Mouse (Mus musculus): ENCODE results near the gene Egfem1. TPM values are rescaled to one million over a fixed set of nuclear protein-coding genes. Genes with fewer than 3 reads are reported as not detected.

The Egfem1 gene
- polyA plus RNA-seq, 1 experiment, result 12.9 TPM

DNA sequence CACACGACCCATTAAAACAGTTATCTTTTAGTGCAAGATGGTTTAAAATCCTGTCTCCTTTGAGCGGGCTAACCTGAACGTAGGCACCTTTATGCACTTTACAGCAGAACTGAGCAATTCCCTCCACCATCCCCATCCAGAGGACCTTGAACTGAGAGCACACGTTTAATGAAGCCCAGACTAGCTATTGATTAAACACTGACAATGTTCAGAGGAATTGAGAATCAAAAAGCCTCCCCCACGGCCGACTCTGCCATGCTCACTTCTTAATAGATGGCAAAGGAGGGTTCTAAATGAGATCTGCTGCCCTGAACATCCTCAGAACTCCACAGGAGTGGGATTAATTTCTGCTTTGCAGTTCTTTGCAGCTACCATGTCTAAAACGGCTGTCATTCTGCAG is 520.3 kb downstream of the Egfem1 start:
- H3K4me1 ChIP-seq (ENCODE audit: control insufficient read depth, insufficient read depth, low read length), result no peaks in the 10 kb centered on the region
- no peak for TF ChIP-seq POLR2A (IDR thresholded peaks at IDR 0.05; ENCODE audit: extremely low read depth, insufficient read depth, low read length)
- TF ChIP-seq CTCF (IDR thresholded peaks at IDR 0.05; ENCODE audit: extremely low read depth, insufficient read depth, low read length), result no peak
- H3K4me3 ChIP-seq (ENCODE audit: insufficient read depth, low read length), result no peak overlapping the region
- no peak overlapping the region for H3K27ac ChIP-seq (ENCODE audit: insufficient read depth, low read length)

DNA sequence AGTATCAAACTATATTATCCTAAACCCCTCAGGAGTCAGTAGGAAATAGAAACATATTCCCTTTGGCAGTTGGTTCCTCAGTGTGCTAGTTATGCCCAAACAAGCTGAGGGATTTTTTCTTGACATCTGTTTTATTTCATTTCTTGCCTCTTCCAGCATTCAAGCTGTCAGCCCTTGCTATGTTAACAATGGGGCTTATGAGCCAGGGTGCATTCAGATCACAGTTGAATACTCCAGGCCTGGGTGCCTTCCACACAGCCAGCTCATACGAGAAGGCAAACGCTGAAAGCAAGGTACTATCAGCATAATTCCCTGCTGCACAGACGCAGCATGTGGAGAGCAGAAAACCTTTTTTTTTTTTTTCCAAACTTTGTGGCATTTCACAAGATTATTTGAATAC is 526.9 kb downstream of the Egfem1 start:
- TF ChIP-seq CTCF (IDR thresholded peaks at IDR 0.05; ENCODE audit: extremely low read depth, insufficient read depth, low read length) (no peak), POLR2A (IDR thresholded peaks at IDR 0.05; ENCODE audit: extremely low read depth, insufficient read depth, low read length) (no peak)
- no peak overlapping the region for H3K27ac ChIP-seq (ENCODE audit: insufficient read depth, low read length)
- no peak overlapping the region for H3K4me3 ChIP-seq (ENCODE audit: insufficient read depth, low read length)
- no peaks in the 10 kb centered on the region; the same call in 1 of the 2 replicates for H3K4me1 ChIP-seq (ENCODE audit: control insufficient read depth, insufficient read depth, low read length)

DNA sequence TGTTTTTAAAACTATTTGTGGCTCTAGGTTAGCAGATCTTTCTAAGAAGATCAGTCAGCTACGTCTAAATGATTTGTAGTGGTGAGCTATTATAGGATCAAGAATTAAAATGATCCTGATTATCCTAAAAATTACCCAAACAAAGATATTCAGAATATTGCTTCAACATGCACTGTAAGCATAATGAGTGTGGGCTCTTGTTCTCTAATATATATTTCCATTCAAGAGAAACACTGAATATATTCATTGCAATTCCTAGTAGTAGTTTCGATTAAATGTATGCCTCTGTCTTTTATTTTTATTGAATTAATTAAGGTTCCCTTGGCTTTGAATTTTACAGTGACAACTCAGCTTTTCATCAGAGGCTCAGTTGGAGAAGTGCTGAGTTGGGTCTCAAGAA is 527.4 kb downstream of the Egfem1 start:
- TF ChIP-seq POLR2A (IDR thresholded peaks at IDR 0.05; ENCODE audit: extremely low read depth, insufficient read depth, low read length) (no peak), CTCF (IDR thresholded peaks at IDR 0.05; ENCODE audit: extremely low read depth, insufficient read depth, low read length) (no peak)
- H3K4me3 ChIP-seq (ENCODE audit: insufficient read depth, low read length), result no peak overlapping the region
- H3K27ac ChIP-seq (ENCODE audit: insufficient read depth, low read length), result no peak overlapping the region
- no peaks in the 10 kb centered on the region; the same call in 1 of the 2 replicates for H3K4me1 ChIP-seq (ENCODE audit: control insufficient read depth, insufficient read depth, low read length)

DNA sequence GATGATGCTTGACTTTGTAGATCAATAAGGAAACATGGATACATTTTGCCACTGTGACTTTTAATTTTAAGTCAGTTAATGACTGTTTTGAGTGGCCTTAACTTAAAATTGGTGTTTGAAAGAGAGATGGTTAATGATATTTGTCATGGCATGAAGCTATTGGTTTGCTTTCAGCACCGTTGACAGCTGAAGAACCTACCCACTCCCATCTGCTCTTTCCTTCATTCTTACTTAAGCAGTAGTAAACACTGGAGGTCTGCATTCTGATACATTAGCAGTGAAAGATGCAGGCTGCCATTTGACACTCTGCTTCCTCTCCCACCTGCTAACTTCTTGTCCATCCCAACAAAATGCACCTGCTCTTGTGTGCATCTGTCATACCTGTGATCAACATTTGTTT is 537.8 kb downstream of the Egfem1 start:
- H3K4me3 ChIP-seq (ENCODE audit: insufficient read depth, low read length), result no peak overlapping the region
- H3K4me1 ChIP-seq (ENCODE audit: control insufficient read depth, insufficient read depth, low read length), result no peaks in the 10 kb centered on the region
- TF ChIP-seq POLR2A (IDR thresholded peaks at IDR 0.05; ENCODE audit: extremely low read depth, insufficient read depth, low read length), result no peak
- TF ChIP-seq CTCF (IDR thresholded peaks at IDR 0.05; ENCODE audit: extremely low read depth, insufficient read depth, low read length), result no peak
- no peak overlapping the region for H3K27ac ChIP-seq (ENCODE audit: insufficient read depth, low read length)

DNA sequence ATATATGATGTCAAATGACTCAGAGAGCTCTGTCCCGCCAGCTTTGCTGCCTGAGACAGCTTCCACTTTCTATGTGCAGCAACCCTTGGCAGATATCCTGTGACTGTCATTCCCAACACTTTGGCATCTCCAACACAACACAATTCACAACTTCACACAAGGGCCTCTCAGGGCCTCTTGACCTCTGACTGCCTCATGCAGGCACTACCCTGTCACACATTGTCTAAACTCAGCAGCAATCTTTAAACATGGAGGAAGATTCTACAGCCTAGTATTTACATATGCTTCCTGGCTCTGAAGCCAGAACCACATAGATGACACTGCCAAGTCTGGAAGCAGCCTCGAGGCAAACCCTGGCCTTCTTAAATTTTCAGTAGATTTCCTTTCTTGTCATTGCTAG is 558.0 kb downstream of the Egfem1 start:
- no peak overlapping the region for H3K4me3 ChIP-seq (ENCODE audit: insufficient read depth, low read length)
- no peaks in the 10 kb centered on the region for H3K4me1 ChIP-seq (ENCODE audit: control insufficient read depth, insufficient read depth, low read length)
- TF ChIP-seq CTCF (IDR thresholded peaks at IDR 0.05; ENCODE audit: extremely low read depth, insufficient read depth, low read length), result no peak
- TF ChIP-seq POLR2A (IDR thresholded peaks at IDR 0.05; ENCODE audit: extremely low read depth, insufficient read depth, low read length), result no peak

DNA sequence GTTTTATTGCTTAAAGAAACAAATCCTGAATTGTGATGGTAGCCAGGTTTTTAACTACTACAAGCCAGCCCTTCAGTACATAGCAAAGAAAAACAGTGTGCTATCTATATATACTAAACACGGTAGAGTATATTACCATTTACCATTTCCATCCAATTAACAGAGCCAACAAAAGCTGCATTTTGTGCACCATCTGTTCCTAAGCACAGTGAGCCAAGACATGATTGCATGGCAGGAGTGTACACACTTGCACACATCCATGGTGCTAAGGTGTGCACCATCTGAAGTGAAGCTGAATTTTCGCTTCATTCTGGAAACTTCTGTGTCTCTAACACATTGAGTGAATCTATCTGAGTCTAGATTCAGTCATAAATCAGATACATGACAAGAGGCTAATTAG is 585.0 kb downstream of the Egfem1 start:
- H3K4me1 ChIP-seq (ENCODE audit: control insufficient read depth, insufficient read depth, low read length), result no peaks in the 10 kb centered on the region
- H3K27ac ChIP-seq (ENCODE audit: insufficient read depth, low read length), result no peak overlapping the region
- H3K4me3 ChIP-seq (ENCODE audit: insufficient read depth, low read length), result no peak overlapping the region
- no peak for TF ChIP-seq CTCF (IDR thresholded peaks at IDR 0.05; ENCODE audit: extremely low read depth, insufficient read depth, low read length)

More for the DNA sequence above, 558.0 kb downstream of the Egfem1 start:
- no peak overlapping the region for H3K27ac ChIP-seq (ENCODE audit: insufficient read depth, low read length)

DNA sequence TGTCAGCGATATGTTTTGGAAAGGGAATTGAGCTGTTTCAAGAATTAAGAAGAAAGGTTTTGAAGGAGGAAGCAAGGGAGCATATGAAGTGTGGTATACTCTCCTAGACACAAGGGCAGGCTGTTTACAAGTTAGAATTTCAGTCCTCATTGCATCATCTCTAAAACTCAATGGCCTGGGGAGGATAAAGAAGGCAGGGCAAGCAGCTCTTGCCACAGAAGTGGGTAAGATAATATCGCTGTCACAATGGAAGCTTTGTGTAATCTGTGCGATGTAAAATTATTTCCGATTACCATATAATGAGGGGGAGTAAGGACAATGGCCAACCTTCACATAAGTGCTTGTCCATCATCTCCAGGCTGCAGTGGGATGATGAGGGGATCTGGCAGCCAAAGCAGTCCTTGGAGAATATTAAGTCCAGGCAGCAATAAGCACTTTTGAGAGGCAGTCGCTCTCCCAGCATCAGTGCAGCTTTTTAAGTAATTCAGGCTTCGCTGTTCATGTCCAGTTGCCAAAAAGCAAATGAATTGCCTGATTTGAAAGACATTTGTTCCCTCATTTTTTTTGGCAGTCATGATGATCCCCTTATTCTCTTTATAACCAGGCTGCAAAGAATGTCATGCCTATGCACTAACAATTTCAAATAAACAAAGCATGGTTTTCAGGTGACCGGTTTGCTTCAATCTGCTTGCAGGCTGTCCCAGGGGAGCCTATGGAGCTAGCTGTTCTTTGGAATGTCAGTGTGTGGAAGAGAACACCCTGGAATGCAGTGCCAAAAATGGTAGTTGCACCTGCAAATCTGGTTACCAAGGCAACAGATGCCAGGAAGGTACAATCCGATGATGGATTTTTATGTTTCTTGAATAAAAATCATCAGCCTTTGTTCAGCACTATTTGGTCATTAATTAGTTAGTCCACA is 607.8 kb downstream of the Egfem1 start:
- peaks cover 3% of the 10 kb centered on the region; the same call in 1 of the 2 replicates for H3K4me1 ChIP-seq (ENCODE audit: control insufficient read depth, insufficient read depth, low read length)
- no peak overlapping the region for H3K4me3 ChIP-seq (ENCODE audit: insufficient read depth, low read length)
- TF ChIP-seq CTCF (IDR thresholded peaks at IDR 0.05; ENCODE audit: extremely low read depth, insufficient read depth, low read length) (no peak), POLR2A (IDR thresholded peaks at IDR 0.05; ENCODE audit: extremely low read depth, insufficient read depth, low read length) (no peak)
- no peak overlapping the region for H3K27ac ChIP-seq (ENCODE audit: insufficient read depth, low read length)

DNA sequence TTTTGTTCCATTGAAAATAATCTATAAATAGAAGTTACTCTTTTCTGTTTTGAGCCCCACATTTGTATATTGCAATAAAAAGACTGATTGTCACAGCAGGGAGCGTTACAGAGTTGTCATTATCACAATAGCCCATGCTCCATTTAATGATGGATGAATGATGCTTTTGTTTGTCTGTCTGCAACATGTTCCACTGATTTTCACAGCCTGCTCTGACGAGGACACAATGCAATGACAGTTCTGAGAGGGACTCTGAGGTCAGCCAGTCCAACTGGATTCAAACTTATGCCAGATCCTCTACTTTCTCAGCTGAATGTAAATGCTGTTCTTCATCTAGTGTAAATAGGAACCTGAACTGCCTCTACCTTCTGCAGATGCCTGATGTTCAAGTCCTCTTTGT is 619.3 kb downstream of the Egfem1 start:
- H3K4me1 ChIP-seq (ENCODE audit: control insufficient read depth, insufficient read depth, low read length), result no peaks in the 10 kb centered on the region
- no peak overlapping the region for H3K27ac ChIP-seq (ENCODE audit: insufficient read depth, low read length)
- no peak for TF ChIP-seq POLR2A (IDR thresholded peaks at IDR 0.05; ENCODE audit: extremely low read depth, insufficient read depth, low read length)
- no peak for TF ChIP-seq CTCF (IDR thresholded peaks at IDR 0.05; ENCODE audit: extremely low read depth, insufficient read depth, low read length)
- no peak overlapping the region for H3K4me3 ChIP-seq (ENCODE audit: insufficient read depth, low read length)

DNA sequence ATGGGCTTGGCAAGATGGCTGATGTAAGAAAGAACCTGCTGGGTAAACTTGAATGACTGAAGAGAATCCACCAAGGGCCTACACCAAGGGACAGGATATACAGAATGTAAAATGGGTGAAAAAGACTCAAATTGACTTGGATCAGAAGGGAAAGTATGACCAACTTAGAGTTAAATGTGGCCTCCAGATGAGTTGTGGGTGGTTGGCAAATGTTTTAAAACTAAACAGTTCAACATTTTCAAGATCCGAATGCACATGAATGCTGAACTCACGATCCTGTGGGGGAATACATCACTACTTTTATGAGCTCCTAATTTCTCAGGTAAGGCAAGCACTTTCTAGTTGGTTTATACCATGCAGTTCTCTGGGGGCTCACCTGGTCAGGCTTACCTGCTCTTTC is 625.0 kb downstream of the Egfem1 start:
- TF ChIP-seq POLR2A (IDR thresholded peaks at IDR 0.05; ENCODE audit: extremely low read depth, insufficient read depth, low read length) (no peak), CTCF (IDR thresholded peaks at IDR 0.05; ENCODE audit: extremely low read depth, insufficient read depth, low read length) (no peak)
- no peak overlapping the region for H3K4me3 ChIP-seq (ENCODE audit: insufficient read depth, low read length)
- no peaks in the 10 kb centered on the region; the same call in 1 of the 2 replicates for H3K4me1 ChIP-seq (ENCODE audit: control insufficient read depth, insufficient read depth, low read length)

DNA sequence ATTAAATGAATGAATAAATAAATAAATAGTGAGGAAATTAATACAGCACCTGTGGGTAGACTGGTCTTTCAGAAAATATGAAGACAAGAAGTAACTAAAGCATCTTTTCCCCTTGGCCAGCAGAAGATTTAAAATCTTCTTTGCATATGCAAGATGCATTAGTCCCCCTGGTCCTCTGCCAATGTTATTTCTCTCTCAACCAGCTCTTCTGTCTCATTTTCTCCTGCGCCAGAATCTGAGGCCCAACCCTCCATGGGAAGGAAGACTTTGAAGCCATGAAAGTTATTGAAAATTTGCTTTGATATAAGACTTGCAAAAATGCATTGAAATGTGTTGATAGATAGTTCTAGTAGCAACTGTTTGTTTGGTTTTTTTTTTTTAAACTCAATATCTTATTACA is 625.6 kb downstream of the Egfem1 start:
- Histone ChIP-seq H3K27ac (ENCODE audit: insufficient read depth, low read length) (no peak overlapping the region), H3K4me3 (ENCODE audit: insufficient read depth, low read length) (no peak overlapping the region), H3K4me1 (ENCODE audit: control insufficient read depth, insufficient read depth, low read length) (no peaks in the 10 kb centered on the region; the same call in 1 of the 2 replicates)
- TF ChIP-seq POLR2A (IDR thresholded peaks at IDR 0.05; ENCODE audit: extremely low read depth, insufficient read depth, low read length), result no peak
- no peak for TF ChIP-seq CTCF (IDR thresholded peaks at IDR 0.05; ENCODE audit: extremely low read depth, insufficient read depth, low read length)

More for the DNA sequence above, 625.0 kb downstream of the Egfem1 start:
- no peak overlapping the region for H3K27ac ChIP-seq (ENCODE audit: insufficient read depth, low read length)

Data from cortical plate, adult 2 months (tissue).